Mouse (Mus musculus): ENCODE measurements around the gene Acp1. TPM values are rescaled to one million over a fixed set of nuclear protein-coding genes. Genes with fewer than 3 reads are reported as not detected.
A peak's percentile ranks its signal among the peaks of the same experiment; 100 is the strongest.

Acp1 gene
- polyA plus RNA-seq, 1 experiment from 2014 or later, result 216 TPM

DNA sequence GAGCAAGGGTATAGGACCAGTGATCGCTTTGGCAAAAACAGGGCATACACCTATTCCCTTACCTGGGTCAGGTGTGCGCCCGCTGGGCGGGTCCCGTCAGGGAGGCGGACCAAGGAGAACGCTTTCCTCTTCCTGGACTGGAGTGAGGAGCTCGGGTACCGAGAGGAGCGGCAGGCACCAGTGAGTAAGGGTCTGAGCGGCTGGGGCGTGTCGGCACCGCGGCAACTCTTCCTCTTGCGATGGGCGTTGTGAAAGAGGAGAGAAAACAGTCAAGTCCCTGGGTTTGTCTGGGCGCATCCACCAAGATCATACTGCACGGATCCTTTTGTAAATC lies 626 bp upstream of the Acp1 start:
- under 1% methylated on average over 19 of the region's 19 CpGs for WGBS
- Histone ChIP-seq H3K4me2 (replicated peaks; ENCODE audit: low read depth, low read length) (peak overlapping the region; percentile 95), H3K27me3 (ENCODE audit: control insufficient read depth, insufficient read depth, low read length) (no peaks in the 10 kb centered on the region), H3K9me3 (ENCODE audit: control insufficient read depth, low read length) (no peaks in the 10 kb centered on the region), H3K9ac (ENCODE audit: low read depth, low read length) (peak overlapping the region; percentile 81), H3K4me1 (ENCODE audit: control insufficient read depth, insufficient read depth, low read length) (peaks cover 10% of the 10 kb centered on the region), H3K36me3 (ENCODE audit: control insufficient read depth, insufficient read depth, low read length) (no peaks in the 10 kb centered on the region; the same call in 1 of the 2 replicates), H3K4me3 (ENCODE audit: low read length) (peak overlapping the region; percentile 73), H3K27ac (ENCODE audit: low read depth, low read length) (peak overlapping the region; percentile 48; the same call in 1 of the 2 replicates)
- peak; percentile 85 for ATAC-seq (ENCODE audit: low FRiP score, low TSS enrichment)

DNA sequence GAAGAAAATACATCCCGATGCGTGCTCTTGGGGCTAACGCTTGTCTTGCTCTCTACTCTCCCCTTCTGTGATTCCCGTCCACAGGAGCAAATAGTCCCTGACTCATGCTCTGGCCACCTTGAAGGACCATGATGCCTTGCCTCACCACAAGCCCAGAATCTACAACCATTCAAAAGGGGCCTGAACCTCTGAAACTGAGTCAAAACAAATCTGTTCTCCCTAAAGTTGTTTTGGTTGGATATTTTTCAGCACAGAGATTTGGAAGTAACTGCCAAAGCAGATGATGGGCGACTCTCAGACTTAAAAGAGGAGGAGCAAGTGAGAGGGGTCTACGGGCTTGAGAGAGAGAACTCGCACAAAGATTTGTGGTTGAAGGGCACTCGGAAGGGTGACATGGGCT lies 529 bp downstream of the Acp1 start:
- Histone ChIP-seq H3K4me3 (ENCODE audit: low read length) (peak overlapping the region; percentile 73), H3K9me3 (ENCODE audit: control insufficient read depth, low read length) (no peaks in the 10 kb centered on the region), H3K27me3 (ENCODE audit: control insufficient read depth, insufficient read depth, low read length) (no peaks in the 10 kb centered on the region), H3K27ac (ENCODE audit: low read depth, low read length) (peak overlapping the region; percentile 4; the same call in 1 of the 2 replicates), H3K4me2 (replicated peaks; ENCODE audit: low read depth, low read length) (peak overlapping the region; percentile 51), H3K4me1 (ENCODE audit: control insufficient read depth, insufficient read depth, low read length) (peaks cover 10% of the 10 kb centered on the region), H3K9ac (ENCODE audit: low read depth, low read length) (peak overlapping the region; percentile 81), H3K36me3 (ENCODE audit: control insufficient read depth, insufficient read depth, low read length) (no peaks in the 10 kb centered on the region; the same call in 1 of the 2 replicates)
- 0 out of 2 replicates have a peak, but pooled peaks have one; percentile 1 for ATAC-seq (ENCODE audit: low FRiP score, low TSS enrichment)
- WGBS, result 20% methylated on average over 8 of the region's 8 CpGs

DNA sequence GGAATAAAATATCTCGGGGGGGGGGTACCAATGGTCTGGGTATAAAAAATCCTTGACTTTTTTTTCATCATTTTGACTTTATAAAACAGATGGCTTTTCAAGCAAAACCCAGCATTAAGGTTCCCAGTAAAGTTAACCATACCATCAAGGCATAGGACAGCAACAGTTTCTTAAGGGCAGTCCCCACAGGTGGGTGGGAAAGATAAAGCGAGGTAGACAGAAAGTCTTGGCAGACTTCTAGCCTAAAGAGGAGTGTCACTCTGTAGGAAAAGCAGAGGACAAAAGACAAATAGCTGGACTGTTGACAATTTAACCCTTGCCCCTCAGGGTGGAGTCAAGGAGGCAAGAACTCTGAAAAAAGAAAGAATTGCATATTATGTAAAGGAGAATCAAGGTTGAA lies 1.5 kb downstream of the Acp1 start:
- no peaks in the 10 kb centered on the region for H3K9me3 ChIP-seq (ENCODE audit: control insufficient read depth, low read length)
- H3K4me3 ChIP-seq (ENCODE audit: low read length), result peak overlapping the region; percentile 73; the same call in 1 of the 2 replicates
- 89% methylated on average over 2 of the region's 2 CpGs for WGBS
- peaks cover 3% of the 10 kb centered on the region; the same call in 1 of the 2 replicates for H3K36me3 ChIP-seq (ENCODE audit: control insufficient read depth, insufficient read depth, low read length)
- H3K4me2 ChIP-seq (replicated peaks; ENCODE audit: low read depth, low read length), result no peak overlapping the region
- no peaks in the 10 kb centered on the region for H3K27me3 ChIP-seq (ENCODE audit: control insufficient read depth, insufficient read depth, low read length)
- no peak overlapping the region for H3K27ac ChIP-seq (ENCODE audit: low read depth, low read length)
- peaks cover 10% of the 10 kb centered on the region for H3K4me1 ChIP-seq (ENCODE audit: control insufficient read depth, insufficient read depth, low read length)
- no peak overlapping the region for H3K9ac ChIP-seq (ENCODE audit: low read depth, low read length)
- no peak for ATAC-seq (ENCODE audit: low FRiP score, low TSS enrichment)

DNA sequence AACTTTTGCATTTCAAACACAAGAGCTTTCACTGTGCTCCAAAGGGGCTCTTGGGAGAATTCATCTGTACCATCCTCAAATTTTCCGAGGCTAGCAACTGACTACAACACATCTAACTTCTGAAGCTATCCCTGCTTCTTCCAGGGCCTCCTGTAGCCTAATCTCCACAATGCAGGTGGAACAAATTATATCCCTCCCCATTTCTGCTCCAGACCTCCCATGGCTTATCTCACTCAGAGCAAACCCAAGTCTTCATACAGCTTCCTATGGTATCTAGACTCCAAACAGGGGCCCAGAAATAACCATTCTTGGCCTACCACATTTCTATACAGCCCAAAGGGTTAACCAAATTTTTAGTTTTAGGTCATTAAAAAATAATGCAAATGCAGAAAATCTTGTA lies 2.7 kb downstream of the Acp1 start:
- WGBS, result 92% methylated on average over 1 of the region's 1 CpGs
- Histone ChIP-seq H3K4me3 (ENCODE audit: low read length) (no peak overlapping the region), H3K36me3 (ENCODE audit: control insufficient read depth, insufficient read depth, low read length) (peaks cover 13% of the 10 kb centered on the region), H3K27me3 (ENCODE audit: control insufficient read depth, insufficient read depth, low read length) (no peaks in the 10 kb centered on the region), H3K27ac (ENCODE audit: low read depth, low read length) (no peak overlapping the region), H3K4me1 (ENCODE audit: control insufficient read depth, insufficient read depth, low read length) (peaks cover 10% of the 10 kb centered on the region), H3K4me2 (replicated peaks; ENCODE audit: low read depth, low read length) (no peak overlapping the region), H3K9me3 (ENCODE audit: control insufficient read depth, low read length) (no peaks in the 10 kb centered on the region), H3K9ac (ENCODE audit: low read depth, low read length) (no peak overlapping the region)
- no peak for ATAC-seq (ENCODE audit: low FRiP score, low TSS enrichment)

DNA sequence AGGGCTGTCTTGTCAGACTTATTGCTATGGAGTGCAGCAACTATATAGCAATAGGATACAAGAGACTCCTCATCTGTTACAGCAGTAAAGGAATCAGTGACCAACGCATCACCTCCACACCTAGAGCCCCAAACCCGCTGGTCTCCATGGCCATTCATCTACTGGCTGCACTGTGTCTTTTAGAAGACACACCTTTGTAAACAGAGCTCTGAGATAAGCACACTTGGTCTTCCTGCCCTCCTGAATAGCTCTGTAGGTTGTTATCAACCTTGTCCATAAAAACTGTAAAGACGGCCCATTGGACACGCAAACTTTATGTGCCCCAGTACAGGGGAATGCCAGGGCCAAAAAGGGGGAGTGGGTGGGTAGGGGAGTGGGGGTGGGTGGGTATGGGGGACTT lies 14.3 kb downstream of the Acp1 start:
- H3K27ac ChIP-seq (ENCODE audit: low read depth, low read length), result no peak overlapping the region
- no peak overlapping the region for H3K4me3 ChIP-seq (ENCODE audit: low read length)
- H3K27me3 ChIP-seq (ENCODE audit: control insufficient read depth, insufficient read depth, low read length), result no peaks in the 10 kb centered on the region
- H3K9ac ChIP-seq (ENCODE audit: low read depth, low read length), result no peak overlapping the region
- H3K4me2 ChIP-seq (replicated peaks; ENCODE audit: low read depth, low read length), result no peak overlapping the region
- H3K9me3 ChIP-seq (ENCODE audit: control insufficient read depth, low read length), result no peaks in the 10 kb centered on the region
- no peak for ATAC-seq (ENCODE audit: low FRiP score, low TSS enrichment)
- no peaks in the 10 kb centered on the region for H3K4me1 ChIP-seq (ENCODE audit: control insufficient read depth, insufficient read depth, low read length)
- WGBS, result 94% methylated on average over 4 of the region's 4 CpGs
- peaks cover 19% of the 10 kb centered on the region; the same call in 1 of the 2 replicates for H3K36me3 ChIP-seq (ENCODE audit: control insufficient read depth, insufficient read depth, low read length)

DNA sequence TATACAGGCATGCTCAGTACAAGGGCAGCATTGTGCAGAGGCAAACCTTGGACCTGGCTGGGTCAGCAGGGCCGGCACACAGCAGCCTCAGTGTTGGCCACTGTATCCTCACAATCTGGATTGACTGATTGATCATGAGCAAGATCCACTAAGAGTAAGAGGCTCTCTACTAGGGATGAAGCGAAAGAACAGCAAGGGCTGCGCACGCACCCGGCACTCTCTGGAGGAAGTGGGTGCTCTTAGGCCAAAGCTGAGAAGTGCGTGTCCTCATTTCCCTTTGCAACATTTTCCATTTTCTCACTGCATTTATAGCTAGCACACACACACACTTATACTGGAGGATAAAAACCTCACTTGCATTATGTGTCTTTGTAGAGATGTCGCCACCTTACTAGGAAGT lies 20.0 kb downstream of the Acp1 start:
- H3K4me1 ChIP-seq (ENCODE audit: control insufficient read depth, insufficient read depth, low read length), result no peaks in the 10 kb centered on the region
- ATAC-seq (ENCODE audit: low FRiP score, low TSS enrichment), result no peak
- H3K27ac ChIP-seq (ENCODE audit: low read depth, low read length), result no peak overlapping the region

DNA sequence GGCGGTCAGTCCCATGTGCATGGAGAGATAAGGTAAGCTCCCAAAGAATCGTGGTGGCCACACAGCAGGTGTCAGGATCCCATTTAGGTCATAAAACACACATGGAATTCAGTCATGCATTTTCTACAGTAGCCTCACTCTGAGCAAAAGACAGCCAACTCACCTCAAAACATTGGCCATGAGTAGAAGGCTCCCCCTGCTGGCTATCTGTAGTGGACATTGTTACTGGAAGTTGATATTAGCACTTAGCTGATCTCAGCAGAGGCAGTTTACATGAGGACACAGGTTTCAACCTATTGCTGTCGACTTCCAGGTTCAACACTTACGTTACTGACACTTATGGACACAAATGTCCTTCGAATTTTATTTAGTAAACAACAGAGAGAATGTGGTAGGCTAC lies 21.3 kb downstream of the Acp1 start:
- WGBS, result 35% methylated on average over 5 of the region's 5 CpGs
- H3K9ac ChIP-seq (ENCODE audit: low read depth, low read length), result no peak overlapping the region
- peaks cover 10% of the 10 kb centered on the region; the same call in 1 of the 2 replicates for H3K36me3 ChIP-seq (ENCODE audit: control insufficient read depth, insufficient read depth, low read length)
- H3K9me3 ChIP-seq (ENCODE audit: control insufficient read depth, low read length), result no peaks in the 10 kb centered on the region
- peak; percentile 62; the same call in 1 of the 2 replicates for ATAC-seq (ENCODE audit: low FRiP score, low TSS enrichment)
- H3K4me2 ChIP-seq (replicated peaks; ENCODE audit: low read depth, low read length), result no peak overlapping the region
- H3K27me3 ChIP-seq (ENCODE audit: control insufficient read depth, insufficient read depth, low read length), result peaks cover 11% of the 10 kb centered on the region
- no peak overlapping the region for H3K4me3 ChIP-seq (ENCODE audit: low read length)
- no peaks in the 10 kb centered on the region for H3K4me1 ChIP-seq (ENCODE audit: control insufficient read depth, insufficient read depth, low read length)
- no peak overlapping the region for H3K27ac ChIP-seq (ENCODE audit: low read depth, low read length)

More for the DNA sequence above, 20.0 kb downstream of the Acp1 start:
- Histone ChIP-seq H3K4me3 (ENCODE audit: low read length) (no peak overlapping the region), H3K9ac (ENCODE audit: low read depth, low read length) (no peak overlapping the region), H3K27me3 (ENCODE audit: control insufficient read depth, insufficient read depth, low read length) (no peaks in the 10 kb centered on the region; the same call in 1 of the 2 replicates), H3K36me3 (ENCODE audit: control insufficient read depth, insufficient read depth, low read length) (peaks cover 10% of the 10 kb centered on the region; the same call in 1 of the 2 replicates), H3K9me3 (ENCODE audit: control insufficient read depth, low read length) (no peaks in the 10 kb centered on the region), H3K4me2 (replicated peaks; ENCODE audit: low read depth, low read length) (no peak overlapping the region)
- WGBS, result 85% methylated on average over 7 of the region's 7 CpGs

DNA sequence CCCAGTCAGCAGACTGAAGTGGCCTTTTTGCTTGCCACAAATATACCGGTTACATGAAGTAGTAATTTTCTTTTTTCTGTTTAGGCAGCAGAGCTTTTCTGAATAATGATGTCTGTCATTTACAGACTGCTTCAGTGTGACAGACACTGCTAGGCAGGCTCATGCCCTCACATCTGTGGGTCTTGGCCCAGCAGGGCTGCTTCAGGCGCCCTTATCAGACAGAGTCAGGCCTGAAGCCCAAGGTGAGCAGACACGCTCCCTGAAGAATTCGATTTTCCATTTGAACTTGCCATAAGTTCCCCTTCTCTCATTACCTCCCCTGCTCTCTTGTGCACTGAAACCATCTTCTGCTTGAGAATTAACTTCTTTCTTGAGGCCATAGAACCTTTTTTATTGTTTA lies 23.4 kb downstream of the Acp1 start:
- no peak overlapping the region for H3K4me3 ChIP-seq (ENCODE audit: low read length)
- 87% methylated on average over 4 of the region's 4 CpGs for WGBS
- no peaks in the 10 kb centered on the region for H3K9me3 ChIP-seq (ENCODE audit: control insufficient read depth, low read length)
- no peaks in the 10 kb centered on the region for H3K36me3 ChIP-seq (ENCODE audit: control insufficient read depth, insufficient read depth, low read length)
- H3K4me2 ChIP-seq (replicated peaks; ENCODE audit: low read depth, low read length), result no peak overlapping the region
- H3K9ac ChIP-seq (ENCODE audit: low read depth, low read length), result no peak overlapping the region
- H3K4me1 ChIP-seq (ENCODE audit: control insufficient read depth, insufficient read depth, low read length), result peaks cover 10% of the 10 kb centered on the region; the same call in 1 of the 2 replicates
- H3K27ac ChIP-seq (ENCODE audit: low read depth, low read length), result no peak overlapping the region
- H3K27me3 ChIP-seq (ENCODE audit: control insufficient read depth, insufficient read depth, low read length), result peaks cover 31% of the 10 kb centered on the region
- no peak for ATAC-seq (ENCODE audit: low FRiP score, low TSS enrichment)

DNA sequence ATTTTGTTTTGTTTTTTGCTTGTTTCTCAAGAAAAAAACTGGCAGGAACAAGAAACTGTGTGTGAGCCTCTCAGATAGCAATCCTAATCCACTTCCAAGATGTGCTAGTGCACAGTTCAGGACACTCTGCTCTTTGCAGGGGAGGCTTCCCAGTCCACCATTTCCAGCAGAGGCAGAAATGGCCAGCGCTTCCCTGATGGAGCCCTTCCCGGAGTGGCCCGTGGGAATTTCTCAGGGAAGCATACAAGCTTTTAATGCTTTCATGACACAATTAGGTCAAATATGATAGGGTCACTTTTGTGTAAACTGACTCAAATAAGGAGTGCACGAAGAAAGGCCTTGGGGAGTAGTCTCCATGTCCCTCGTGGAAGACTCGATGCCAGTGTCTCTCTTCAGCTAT lies 25.5 kb downstream of the Acp1 start:
- Histone ChIP-seq H3K4me3 (ENCODE audit: low read length) (no peak overlapping the region), H3K27me3 (ENCODE audit: control insufficient read depth, insufficient read depth, low read length) (peaks cover 40% of the 10 kb centered on the region), H3K9me3 (ENCODE audit: control insufficient read depth, low read length) (no peaks in the 10 kb centered on the region), H3K4me2 (replicated peaks; ENCODE audit: low read depth, low read length) (no peak overlapping the region), H3K27ac (ENCODE audit: low read depth, low read length) (no peak overlapping the region), H3K4me1 (ENCODE audit: control insufficient read depth, insufficient read depth, low read length) (peaks cover 10% of the 10 kb centered on the region; the same call in 1 of the 2 replicates), H3K36me3 (ENCODE audit: control insufficient read depth, insufficient read depth, low read length) (no peaks in the 10 kb centered on the region), H3K9ac (ENCODE audit: low read depth, low read length) (no peak overlapping the region)
- WGBS, result 80% methylated on average over 6 of the region's 6 CpGs
- ATAC-seq (ENCODE audit: low FRiP score, low TSS enrichment), result no peak
